Mouse (Mus musculus): ENCODE measurements around the gene Olfr1347. TPM values are rescaled to one million over a fixed set of nuclear protein-coding genes. Genes with fewer than 3 reads are reported as not detected.
"Not testable (repeated sequence)": the region's sequence is repeated elsewhere in the genome, so short reads cannot be mapped to it uniquely, and the experiment has no call there.

Gene Olfr1347
- not detected in 2 replicates for polyA plus RNA-seq (2016; fragmentation: Nextera tagmentation; extraction: Ambion mirVana)

GRCm38 (mm10) chr7:6499655-6500054 is at the start of gene Olfr1347:
Gene Olfr1347, minus strand, starts transcription at chr7:6499755.
- Histone ChIP-seq H3K9me3 (peaks cover 36% of the 10 kb centered on the region), H3K4me3 (no peak within 1 kb of the TSS), H3K27ac (no peak within 1 kb of the TSS), H3K36me3 (replicated peaks) (no peaks in the 10 kb centered on the region), H3K4me1 (no peaks in the 10 kb centered on the region), H3K27me3 (ENCODE audit: poor library complexity, severe bottlenecking) (no peaks in the 10 kb centered on the region)
- DNase-seq (ENCODE audit: extremely low spot score, low spot score): no peak
- WGBS: 58% methylated on average over 1 of the region's 1 CpGs

GRCm38 (mm10) chr7:6526141-6526540 is 26.6 kb upstream of the Olfr1347 start:
- H3K9me3 ChIP-seq: peaks cover 76% of the 10 kb centered on the region
- 67% methylated on average over 5 of the region's 5 CpGs for WGBS
- no peaks in the 10 kb centered on the region for H3K27me3 ChIP-seq (ENCODE audit: poor library complexity, severe bottlenecking)
- DNase-seq (ENCODE audit: extremely low spot score, low spot score): no peak
- no peaks in the 10 kb centered on the region for H3K4me1 ChIP-seq
- no peak overlapping the region for H3K27ac ChIP-seq
- no peak overlapping the region for H3K4me3 ChIP-seq
- H3K36me3 ChIP-seq (replicated peaks): no peaks in the 10 kb centered on the region

GRCm38 (mm10) chr7:6525001-6525400 is 25.4 kb upstream of the Olfr1347 start:
- H3K4me3 ChIP-seq: no peak overlapping the region
- WGBS: 60% methylated on average over 3 of the region's 3 CpGs
- no peaks in the 10 kb centered on the region for H3K36me3 ChIP-seq (replicated peaks)
- H3K27ac ChIP-seq: no peak overlapping the region
- no peak for DNase-seq (ENCODE audit: extremely low spot score, low spot score)
- peaks cover 81% of the 10 kb centered on the region for H3K9me3 ChIP-seq
- no peaks in the 10 kb centered on the region for H3K27me3 ChIP-seq (ENCODE audit: poor library complexity, severe bottlenecking)
- no peaks in the 10 kb centered on the region for H3K4me1 ChIP-seq

- H3K4me3 ChIP-seq: no peak within 1 kb of the TSS
- no peaks in the 10 kb centered on the region for H3K27me3 ChIP-seq (ENCODE audit: poor library complexity, severe bottlenecking)
- peaks cover 87% of the 10 kb centered on the region for H3K9me3 ChIP-seq
- no peak for DNase-seq (ENCODE audit: extremely low spot score, low spot score)
- no peaks in the 10 kb centered on the region for H3K36me3 ChIP-seq (replicated peaks)
- H3K4me1 ChIP-seq: no peaks in the 10 kb centered on the region
- H3K27ac ChIP-seq: no peak within 1 kb of the TSS
- WGBS: 91% methylated on average over 5 of the region's 5 CpGs
Observed at GRCm38 (mm10) chr7:6522850-6523249, 23.3 kb upstream of the Olfr1347 start, which contains the start of gene Olfr1349. Gene Olfr1349, minus strand, starts transcription at chr7:6522950.

GRCm38 (mm10) chr7:6521666-6522065 is 22.1 kb upstream of the Olfr1347 start:
- Histone ChIP-seq H3K36me3 (replicated peaks) (no peaks in the 10 kb centered on the region), H3K4me3 (no peak overlapping the region), H3K9me3 (peaks cover 87% of the 10 kb centered on the region), H3K27me3 (ENCODE audit: poor library complexity, severe bottlenecking) (no peaks in the 10 kb centered on the region), H3K4me1 (no peaks in the 10 kb centered on the region), H3K27ac (no peak overlapping the region)
- 37% methylated on average over 1 of the region's 1 CpGs for WGBS
- no peak for DNase-seq (ENCODE audit: extremely low spot score, low spot score)

- Histone ChIP-seq H3K27ac (no peak within 1 kb of the TSS), H3K9me3 (peaks cover 32% of the 10 kb centered on the region; the same call in 1 of the 2 replicates), H3K4me3 (no peak within 1 kb of the TSS), H3K4me1 (no peaks in the 10 kb centered on the region), H3K27me3 (ENCODE audit: poor library complexity, severe bottlenecking) (no peaks in the 10 kb centered on the region), H3K36me3 (replicated peaks) (no peaks in the 10 kb centered on the region)
- DNase-seq (ENCODE audit: extremely low spot score, low spot score): no peak
- 100% methylated on average over 1 of the region's 1 CpGs for WGBS
Observed at GRCm38 (mm10) chr7:6508648-6509047, 9.1 kb upstream of the Olfr1347 start, which contains the start of gene Olfr1348. Gene Olfr1348, minus strand, starts transcription at chr7:6508748.

GRCm38 (mm10) chr7:6486841-6487240 is 12.7 kb downstream of the Olfr1347 start, which contains the start of gene Olfr5:
Gene Olfr5, minus strand, starts transcription at chr7:6486941.
- Histone ChIP-seq H3K4me3 (no peak within 1 kb of the TSS), H3K27me3 (ENCODE audit: poor library complexity, severe bottlenecking) (no peaks in the 10 kb centered on the region), H3K27ac (no peak within 1 kb of the TSS), H3K36me3 (replicated peaks) (no peaks in the 10 kb centered on the region), H3K4me1 (no peaks in the 10 kb centered on the region), H3K9me3 (peaks cover 41% of the 10 kb centered on the region)
- WGBS: 46% methylated on average over 2 of the region's 2 CpGs
- no peak for DNase-seq (ENCODE audit: extremely low spot score, low spot score)

- WGBS: 79% methylated on average over 2 of the region's 2 CpGs
- H3K36me3 ChIP-seq (replicated peaks); H3K4me3 ChIP-seq; H3K4me1 ChIP-seq; H3K27ac ChIP-seq; DNase-seq (ENCODE audit: extremely low spot score, low spot score); H3K27me3 ChIP-seq (ENCODE audit: poor library complexity, severe bottlenecking): not testable (repeated sequence)
- H3K9me3 ChIP-seq: peaks cover 47% of the 10 kb centered on the region
Observed at GRCm38 (mm10) chr7:6477633-6478032, 21.9 kb downstream of the Olfr1347 start.

GRCm38 (mm10) chr7:6466951-6467350 is 32.6 kb downstream of the Olfr1347 start, which contains the start of gene Olfr1346:
Gene Olfr1346, plus strand, starts transcription at chr7:6467101.
- peaks cover 5% of the 10 kb centered on the region; the same call in 1 of the 2 replicates for H3K9me3 ChIP-seq
- no peak within 1 kb of the TSS for H3K4me3 ChIP-seq
- H3K27me3 ChIP-seq (ENCODE audit: poor library complexity, severe bottlenecking): no peaks in the 10 kb centered on the region
- no peak for DNase-seq (ENCODE audit: extremely low spot score, low spot score)
- H3K36me3 ChIP-seq (replicated peaks): no peaks in the 10 kb centered on the region
- H3K27ac ChIP-seq: no peak within 1 kb of the TSS
- no peaks in the 10 kb centered on the region for H3K4me1 ChIP-seq

- H3K4me3 ChIP-seq: no peak overlapping the region
- DNase-seq (ENCODE audit: extremely low spot score, low spot score): no peak
- H3K9me3 ChIP-seq: peaks cover 45% of the 10 kb centered on the region
- H3K27ac ChIP-seq: no peak overlapping the region
- no peaks in the 10 kb centered on the region for H3K36me3 ChIP-seq (replicated peaks)
- no peaks in the 10 kb centered on the region for H3K4me1 ChIP-seq
- 41% methylated on average over 3 of the region's 3 CpGs for WGBS
- no peaks in the 10 kb centered on the region for H3K27me3 ChIP-seq (ENCODE audit: poor library complexity, severe bottlenecking)
Observed at GRCm38 (mm10) chr7:6456399-6456798, 43.2 kb downstream of the Olfr1347 start.

GRCm38 (mm10) chr7:6455868-6456267 is 43.7 kb downstream of the Olfr1347 start, which contains the start of gene Olfr1336:
Gene Olfr1336, plus strand, starts transcription at chr7:6456168.
- no peaks in the 10 kb centered on the region for H3K4me1 ChIP-seq
- DNase-seq (ENCODE audit: extremely low spot score, low spot score): no peak
- no peak within 1 kb of the TSS for H3K27ac ChIP-seq
- H3K36me3 ChIP-seq (replicated peaks): no peaks in the 10 kb centered on the region
- H3K4me3 ChIP-seq: no peak within 1 kb of the TSS
- H3K27me3 ChIP-seq (ENCODE audit: poor library complexity, severe bottlenecking): no peaks in the 10 kb centered on the region
- H3K9me3 ChIP-seq: peaks cover 41% of the 10 kb centered on the region

GRCm38 (mm10) chr7:6447771-6448170 is 51.8 kb downstream of the Olfr1347 start:
- Histone ChIP-seq H3K27ac (no peak overlapping the region), H3K9me3 (peaks cover 27% of the 10 kb centered on the region), H3K4me3 (no peak overlapping the region), H3K27me3 (ENCODE audit: poor library complexity, severe bottlenecking) (no peaks in the 10 kb centered on the region), H3K36me3 (replicated peaks) (no peaks in the 10 kb centered on the region), H3K4me1 (no peaks in the 10 kb centered on the region)
- WGBS: 92% methylated on average over 5 of the region's 5 CpGs
- no peak for DNase-seq (ENCODE audit: extremely low spot score, low spot score)

GRCm38 (mm10) chr7:6441173-6441572 is 58.4 kb downstream of the Olfr1347 start:
- no peaks in the 10 kb centered on the region for H3K4me1 ChIP-seq
- no peaks in the 10 kb centered on the region for H3K36me3 ChIP-seq (replicated peaks)
- peaks cover 12% of the 10 kb centered on the region for H3K9me3 ChIP-seq
- H3K4me3 ChIP-seq: no peak overlapping the region
- no peaks in the 10 kb centered on the region for H3K27me3 ChIP-seq (ENCODE audit: poor library complexity, severe bottlenecking)
- WGBS: 75% methylated on average over 2 of the region's 2 CpGs
- DNase-seq (ENCODE audit: extremely low spot score, low spot score): no peak
- no peak overlapping the region for H3K27ac ChIP-seq

GRCm38 (mm10) chr7:6438388-6438787 is 61.2 kb downstream of the Olfr1347 start, which contains the start of gene Olfr1344:
Gene Olfr1344, plus strand, starts transcription at chr7:6438688.
- WGBS: 84% methylated on average over 3 of the region's 3 CpGs
- Histone ChIP-seq H3K27ac (no peak within 1 kb of the TSS), H3K9me3 (peaks cover 9% of the 10 kb centered on the region; the same call in 1 of the 2 replicates), H3K27me3 (ENCODE audit: poor library complexity, severe bottlenecking) (no peaks in the 10 kb centered on the region), H3K36me3 (replicated peaks) (no peaks in the 10 kb centered on the region), H3K4me3 (no peak within 1 kb of the TSS), H3K4me1 (peaks cover 16% of the 10 kb centered on the region)
- DNase-seq (ENCODE audit: extremely low spot score, low spot score): no peak

All from forebrain, embryonic 10.5 days (tissue).